Mouse (Mus musculus) left cerebral cortex, adult 8-10 months (tissue): ENCODE data around the gene Wdr66. TPM values are rescaled to one million over a fixed set of nuclear protein-coding genes. Genes with fewer than 3 reads are reported as not detected.

Source experiments
- DNase-seq, 2 experiments: peaks; one replicate each; pipeline ENCODE4 v3.0.0; 2022; ENCODE audit warnings: low spot score in 2 of 2
- total RNA-seq, 4 experiments: library from RNA; stranded (reverse); gene quantifications; 2 replicates each; pipeline ENCODE4 v1.2.4; 2022

Gene Wdr66
- total RNA-seq, 4 experiments from 2014 or later, result 2.3 to 6.6 (median 5.5) TPM

GRCm38 (mm10) chr5:123313851-123314380, 62.0 kb downstream of the Wdr66 start:
- no peak for DNase-seq

- DNase-seq, result no peak
Measured at GRCm38 (mm10) chr5:123315219-123315866, 63.4 kb downstream of the Wdr66 start.

DNA sequence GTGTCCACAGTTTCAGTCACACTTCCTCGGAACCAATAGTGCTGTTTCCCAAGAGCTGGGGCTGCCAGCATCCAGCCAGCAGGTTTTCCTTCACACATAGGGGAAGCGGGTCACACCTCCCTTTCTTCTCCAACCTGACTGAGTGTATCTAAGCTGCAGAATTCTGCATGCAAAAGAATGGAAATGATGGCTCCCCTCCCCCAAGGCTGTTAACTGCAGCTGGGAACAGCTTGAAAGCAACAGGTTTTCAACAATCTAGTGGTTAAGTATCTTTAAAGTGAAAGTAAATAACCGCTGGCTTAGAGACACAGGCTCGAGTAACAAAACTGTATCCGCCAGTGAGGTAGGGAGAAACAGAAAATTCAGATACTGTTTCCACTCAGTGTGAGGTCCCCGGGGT, 66.1 kb downstream of the Wdr66 start:
- no peak for DNase-seq

- DNase-seq, result no peak
Measured at GRCm38 (mm10) chr5:123320136-123320535, 68.2 kb downstream of the Wdr66 start.

- DNase-seq, result no peak
Measured at GRCm38 (mm10) chr5:123324242-123324641, 72.3 kb downstream of the Wdr66 start.

DNA sequence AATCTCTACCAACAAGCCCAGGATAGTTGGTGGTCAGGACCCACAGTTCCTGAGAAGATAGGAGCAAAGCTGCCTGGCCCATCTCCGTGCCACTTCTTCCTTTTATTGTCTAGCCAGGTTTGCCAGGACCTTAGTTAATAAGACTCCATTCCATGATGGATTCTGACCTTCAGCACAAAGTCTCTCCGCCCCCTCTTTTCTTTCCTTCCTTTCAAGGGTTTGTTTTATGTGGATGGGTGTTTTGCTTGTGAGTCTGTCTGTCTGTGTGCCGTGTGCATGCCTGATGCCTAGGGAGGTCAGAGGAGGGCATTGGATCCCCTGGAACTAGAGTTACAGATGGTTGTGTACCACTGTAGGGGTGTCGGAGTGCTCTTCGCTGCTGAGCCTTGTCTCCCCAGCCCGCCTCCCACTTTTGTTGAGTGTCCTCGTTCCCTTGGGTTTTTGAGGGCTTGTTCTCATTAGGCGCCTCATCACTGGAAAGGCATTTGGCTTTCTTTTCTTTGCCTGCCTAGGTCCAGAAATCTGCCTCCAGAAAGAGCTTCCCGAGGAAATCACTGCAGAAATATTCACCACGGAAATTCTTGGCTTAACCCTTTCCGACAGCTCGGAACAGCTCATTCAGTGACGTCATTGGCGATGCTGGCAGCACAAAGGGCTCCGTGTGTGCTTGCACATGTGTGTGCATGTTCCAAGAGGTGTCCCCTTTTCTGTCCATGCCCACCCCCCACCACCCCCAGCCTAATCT, 74.3 kb downstream of the Wdr66 start:
- DNase-seq, result no peak

DNA sequence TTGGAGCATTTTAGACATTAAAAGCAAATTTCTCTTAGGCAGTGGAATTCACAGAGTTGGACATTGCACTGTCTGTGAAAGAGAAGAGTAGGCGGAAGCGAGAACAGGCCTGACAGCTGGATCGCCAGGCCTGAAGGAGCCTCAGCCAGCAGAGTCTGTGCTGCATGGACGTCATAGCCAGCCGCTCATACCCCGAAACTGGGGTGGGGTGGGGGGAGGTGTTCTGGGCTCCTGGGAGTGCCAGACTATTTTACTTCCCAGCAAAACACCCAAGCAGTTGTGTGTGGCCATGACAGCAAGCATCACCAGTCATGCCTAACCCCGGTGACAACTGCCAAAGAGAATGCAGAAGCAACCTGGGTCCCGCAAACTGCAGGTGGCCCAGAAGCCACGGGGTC, 74.8 kb downstream of the Wdr66 start:
- DNase-seq, result peak in 1 of 2 experiments; percentile 68

- no peak for DNase-seq
Measured at GRCm38 (mm10) chr5:123327686-123328085, 75.8 kb downstream of the Wdr66 start.

- DNase-seq, result no peak
Measured at GRCm38 (mm10) chr5:123333566-123333965, 81.7 kb downstream of the Wdr66 start.

GRCm38 (mm10) chr5:123336205-123336961, 84.5 kb downstream of the Wdr66 start:
- no peak for DNase-seq

DNA sequence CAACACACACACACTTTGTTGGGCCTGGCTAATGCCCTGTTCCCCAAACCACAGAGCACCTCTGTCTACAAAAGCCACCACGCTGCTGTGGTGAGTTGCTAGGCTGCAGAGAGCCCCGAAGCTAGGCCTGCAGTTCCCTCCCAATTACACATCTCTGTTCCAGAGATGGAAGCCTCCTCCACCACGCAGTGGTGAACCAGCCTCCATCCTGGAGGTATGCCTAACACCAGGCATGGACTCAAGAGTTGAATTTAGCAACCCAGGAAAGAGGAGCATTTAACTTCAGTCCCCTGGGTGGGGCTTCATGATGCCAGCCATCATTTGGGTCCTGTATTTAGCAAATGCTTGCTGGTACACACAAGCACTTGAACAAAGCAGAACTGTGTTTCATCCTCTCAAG, 86.6 kb downstream of the Wdr66 start:
- peak in 1 of 2 experiments; percentile 49 for DNase-seq

DNA sequence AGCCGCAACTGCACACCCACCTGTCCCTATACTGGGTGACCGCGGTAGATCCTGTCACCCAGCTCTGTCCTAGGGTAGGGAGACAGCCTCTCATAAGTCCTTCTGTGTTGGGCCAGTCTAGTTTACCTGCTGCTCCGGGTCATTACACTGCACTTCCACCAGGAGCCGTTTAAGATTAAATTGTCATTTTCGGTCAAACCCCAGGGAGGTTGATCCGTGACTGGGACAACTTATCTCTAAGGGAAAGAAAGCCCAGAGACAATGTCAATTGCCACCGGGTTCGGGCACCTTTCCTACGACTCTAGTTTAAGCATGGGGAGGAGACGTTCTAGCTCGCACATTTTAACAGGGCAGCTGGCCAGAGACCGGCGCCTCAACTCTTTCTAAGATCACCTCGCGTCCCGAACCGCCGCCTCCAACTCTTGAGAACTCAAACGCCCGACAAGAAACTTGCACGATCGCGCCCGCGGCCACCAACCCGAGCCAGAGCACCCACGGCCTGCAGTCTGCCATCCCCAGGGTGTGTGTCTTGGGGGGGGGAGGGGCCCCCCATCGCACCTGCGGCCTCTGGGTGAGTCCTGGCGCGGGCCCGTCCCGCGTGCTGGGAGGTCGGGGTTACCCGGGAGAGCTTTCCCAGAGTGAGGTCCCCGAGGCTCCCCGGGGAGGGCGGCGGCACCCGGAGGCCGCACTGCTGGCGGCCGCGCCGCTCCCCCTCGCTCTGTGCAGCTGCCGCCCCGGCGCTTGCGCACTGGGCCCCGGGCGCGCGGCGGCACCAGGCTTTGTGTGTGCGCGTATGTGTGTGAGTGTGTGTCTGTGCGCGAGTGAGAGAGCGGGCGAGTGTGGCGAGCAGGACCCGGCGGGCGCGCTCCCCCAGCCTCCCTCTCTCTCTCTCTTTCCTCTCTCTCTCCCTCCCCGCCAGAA, 92.1 kb downstream of the Wdr66 start, which contains the start of gene Bcl7a:
TSS of gene Bcl7a (plus strand) at position 128 of the 921 bp plus-strand sequence.
- DNase-seq, result peak; percentile 89 to 90

DNA sequence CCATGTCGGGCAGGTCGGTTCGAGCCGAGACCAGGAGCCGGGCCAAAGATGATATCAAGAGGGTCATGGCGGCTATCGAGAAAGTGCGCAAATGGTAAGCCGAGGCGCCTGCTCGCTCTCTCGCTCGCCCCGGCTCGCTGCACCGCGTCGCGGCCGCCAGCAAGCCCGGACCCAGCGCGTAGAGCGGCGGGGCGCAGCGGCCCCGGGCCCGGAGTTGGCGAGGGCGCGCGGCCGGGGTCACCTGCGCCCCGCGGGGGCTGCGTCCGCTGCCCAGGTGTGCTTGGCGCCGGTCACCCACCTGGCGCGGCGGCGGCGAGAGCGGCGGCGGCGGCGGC, 92.7 kb downstream of the Wdr66 start:
- DNase-seq, result no peak

- DNase-seq, result peak; percentile 44 to 49
Measured at GRCm38 (mm10) chr5:123344963-123345852, 93.3 kb downstream of the Wdr66 start.

GRCm38 (mm10) chr5:123345853-123346654, 94.2 kb downstream of the Wdr66 start:
- DNase-seq, result peak in 1 of 2 experiments; percentile 62

DNA sequence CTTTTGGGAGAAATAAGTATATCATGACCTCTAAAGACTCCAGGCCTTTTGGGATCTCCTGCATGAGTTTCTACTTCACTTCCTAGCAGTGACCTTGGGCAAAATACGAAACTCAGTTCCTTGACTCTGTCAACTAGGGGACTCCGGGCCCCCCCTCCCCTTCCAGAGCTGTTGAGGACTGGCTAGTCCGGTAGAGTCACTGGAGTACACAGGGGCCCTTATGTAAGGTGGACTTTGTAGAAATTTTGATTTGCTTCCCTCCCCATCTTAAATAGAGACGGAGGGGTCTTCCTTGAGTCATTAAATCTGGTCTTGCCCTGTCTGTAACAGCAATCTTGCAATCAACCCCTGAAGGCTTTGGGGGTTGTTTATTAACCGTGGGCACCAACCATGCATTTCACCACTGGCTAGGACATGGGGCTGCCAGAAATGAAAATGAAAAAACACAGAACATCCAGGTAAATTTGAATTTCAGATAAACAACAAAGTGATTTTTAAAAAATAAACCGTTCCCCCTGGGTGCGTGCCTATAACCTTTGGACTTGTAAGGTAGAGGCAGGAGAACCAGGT, 94.9 kb downstream of the Wdr66 start:
- DNase-seq, result no peak

GRCm38 (mm10) chr5:123347985-123348384, 96.1 kb downstream of the Wdr66 start:
- DNase-seq, result no peak

DNA sequence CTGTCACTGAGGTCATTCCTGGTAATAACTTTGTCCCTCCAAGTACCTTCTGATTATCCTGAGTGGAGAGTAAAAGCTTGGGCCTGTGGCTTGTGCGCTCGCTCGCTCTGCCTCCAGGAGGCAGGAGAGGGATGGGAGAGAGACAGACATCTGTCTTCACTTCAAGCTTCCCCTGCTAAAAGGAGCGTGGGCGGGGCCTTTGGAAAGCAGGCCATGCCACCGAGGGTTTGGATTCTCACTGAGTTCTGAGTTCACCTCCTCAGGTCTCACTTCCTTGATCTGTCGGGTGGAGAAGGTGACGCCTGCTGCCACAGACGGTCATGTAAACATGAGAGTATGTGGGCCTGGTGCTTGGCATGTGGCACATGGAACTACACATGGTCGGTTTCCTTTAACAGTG, 98.5 kb downstream of the Wdr66 start:
- no peak for DNase-seq

GRCm38 (mm10) chr5:123355918-123356317, 104.0 kb downstream of the Wdr66 start:
- DNase-seq, result no peak
